Mouse (Mus musculus) right cerebral cortex, adult 2 months (tissue): Measurements from ENCODE around the gene Cd3e.

Experiments used
- DNase-seq, 2 experiments: peaks; one replicate each; pipeline ENCODE4 v3.0.0; 2021 to 2022; ENCODE audit warnings: low spot score in 2 of 2

Cd3e gene

GRCm38 (mm10) chr9:45018031-45018430 is 8.6 kb upstream of the Cd3e start:
- DNase-seq, result peak; percentile 25 to 27

DNA sequence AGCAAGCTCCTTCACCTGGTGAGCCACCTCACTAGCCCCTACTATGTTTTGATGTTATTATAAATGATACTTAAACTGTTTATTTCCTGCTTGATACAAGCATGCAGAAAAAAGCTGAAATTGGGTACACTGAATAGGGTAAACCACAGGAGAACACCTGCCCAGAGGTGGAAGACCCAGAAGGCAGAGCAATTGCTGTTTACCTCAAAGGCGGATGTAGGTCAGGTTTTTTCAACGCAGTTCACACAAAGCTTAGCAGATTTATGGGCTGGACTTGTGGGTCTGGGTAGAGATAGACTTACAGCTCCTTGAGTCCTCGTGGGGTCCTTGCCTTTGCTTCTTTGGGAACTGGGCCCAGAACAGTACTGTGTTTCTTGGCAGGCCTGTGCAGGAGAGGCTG is 6.4 kb upstream of the Cd3e start:
- DNase-seq, result no peak

DNA sequence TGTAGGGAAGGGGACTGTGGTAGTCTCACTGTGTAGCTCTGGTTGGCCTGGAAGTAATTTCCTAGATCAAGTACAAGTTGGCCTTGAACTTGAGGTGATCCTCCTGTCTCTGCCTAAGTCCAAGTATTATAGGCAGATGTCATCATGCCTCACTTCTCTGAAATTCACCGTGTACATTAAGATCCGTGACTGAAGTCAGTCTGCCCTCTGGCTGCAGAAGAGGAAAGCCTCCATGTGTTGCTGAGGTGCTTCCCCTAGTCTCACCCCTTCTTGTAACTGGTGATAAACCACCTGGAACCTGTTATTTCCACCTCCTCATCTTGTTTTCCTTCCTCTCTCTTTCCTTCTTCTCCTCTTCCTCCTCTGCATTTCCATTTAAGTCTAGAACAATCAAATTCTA is 5.5 kb upstream of the Cd3e start:
- no peak for DNase-seq

- no peak for DNase-seq
Measured at GRCm38 (mm10) chr9:45011291-45011690, 1.9 kb upstream of the Cd3e start.

GRCm38 (mm10) chr9:45010461-45010860 is 1.0 kb upstream of the Cd3e start:
- DNase-seq, result no peak

GRCm38 (mm10) chr9:45008342-45008741 is 1.1 kb downstream of the Cd3e start:
- DNase-seq, result no peak

DNA sequence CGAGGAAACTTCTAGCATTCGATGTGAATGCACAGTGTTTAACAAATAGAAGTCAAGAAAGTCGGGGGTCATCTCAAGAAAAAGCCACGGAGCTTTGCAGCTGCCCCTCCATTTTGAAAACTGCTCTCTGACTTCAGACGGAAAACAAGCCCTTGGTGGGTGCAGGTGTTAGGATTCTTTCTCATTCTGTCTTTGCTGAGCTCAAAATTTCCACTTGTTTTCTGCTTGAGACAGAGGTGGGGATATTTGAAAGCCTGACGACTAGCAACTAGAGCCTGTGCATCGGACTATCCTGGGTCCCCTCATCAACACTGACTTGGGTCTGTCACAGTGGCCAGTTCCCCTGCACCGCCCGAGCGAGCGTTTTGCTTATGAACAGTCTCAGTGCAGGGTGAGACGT is 2.0 kb downstream of the Cd3e start:
- no peak for DNase-seq

DNA sequence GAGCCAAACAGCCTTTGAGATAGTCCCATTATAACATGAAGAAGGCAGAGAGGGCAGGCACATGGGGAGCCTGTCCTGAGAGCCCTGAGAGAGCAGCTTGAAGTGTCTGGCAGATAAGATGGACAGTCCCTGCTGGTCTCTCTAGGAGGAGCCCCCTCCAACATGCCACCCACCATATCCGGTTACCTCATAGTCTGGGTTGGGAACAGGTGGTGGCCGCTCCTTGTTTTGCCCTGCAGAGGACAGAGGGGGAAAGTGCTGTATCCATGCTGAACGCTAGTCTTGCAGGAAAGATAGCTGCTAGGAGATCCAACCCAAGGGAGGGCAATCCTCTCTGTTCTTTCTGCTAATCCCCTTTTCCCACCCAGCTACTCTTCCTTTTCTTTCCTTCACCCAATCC is 9.2 kb downstream of the Cd3e start:
- no peak for DNase-seq

DNA sequence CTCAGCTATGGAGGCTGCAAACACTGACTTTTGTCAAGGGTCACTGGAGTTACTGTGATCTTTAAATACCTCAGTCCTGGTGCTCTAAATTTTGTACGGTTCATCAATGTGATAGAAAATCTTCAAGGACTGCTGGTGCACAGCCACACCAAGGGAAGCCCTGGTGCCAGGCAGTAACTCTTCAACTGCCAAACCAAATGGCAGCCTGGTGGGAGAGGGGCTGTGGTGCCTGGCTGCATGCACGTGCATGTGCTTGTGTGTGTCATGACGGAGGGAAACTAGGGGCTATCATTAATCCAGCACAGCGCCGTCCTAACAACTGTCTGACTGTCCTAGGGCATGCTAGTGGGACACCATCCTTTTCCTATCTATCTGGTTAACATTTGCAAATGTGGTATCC is 9.7 kb downstream of the Cd3e start:
- no peak for DNase-seq

GRCm38 (mm10) chr9:44999171-44999570 is 10.3 kb downstream of the Cd3e start:
- peak in 1 of 2 experiments; percentile 3 for DNase-seq

GRCm38 (mm10) chr9:44998138-44998537 is 11.3 kb downstream of the Cd3e start:
- DNase-seq, result no peak

- no peak for DNase-seq
Measured at GRCm38 (mm10) chr9:44996590-44996989, 12.8 kb downstream of the Cd3e start.

- DNase-seq, result no peak
Measured at GRCm38 (mm10) chr9:44994962-44995361, 14.5 kb downstream of the Cd3e start.

GRCm38 (mm10) chr9:44993268-44993667 is 16.2 kb downstream of the Cd3e start:
- no peak for DNase-seq

- DNase-seq, result no peak
Measured at GRCm38 (mm10) chr9:44992271-44992670, 17.2 kb downstream of the Cd3e start.

GRCm38 (mm10) chr9:44991821-44992220 is 17.6 kb downstream of the Cd3e start:
- DNase-seq, result no peak

DNA sequence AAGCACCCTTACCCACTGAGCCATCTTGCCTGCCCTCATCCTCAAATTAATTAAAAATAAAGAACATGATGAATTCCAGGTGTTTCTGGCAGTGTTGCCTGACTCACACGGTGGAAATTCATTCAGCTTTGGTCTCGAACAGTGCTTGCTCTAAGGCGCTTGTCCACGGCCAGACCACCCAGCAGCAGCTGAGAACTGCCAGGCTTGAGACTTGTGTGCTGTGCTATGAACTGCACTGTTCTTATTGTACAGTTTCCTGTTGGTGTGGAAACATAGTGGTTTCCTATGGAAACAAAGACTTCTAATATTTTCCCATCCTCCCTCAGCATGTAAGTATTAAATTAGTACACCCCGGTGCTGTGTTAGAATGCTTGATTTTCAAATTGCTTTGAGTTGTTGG is 22.5 kb downstream of the Cd3e start:
- DNase-seq, result no peak

DNA sequence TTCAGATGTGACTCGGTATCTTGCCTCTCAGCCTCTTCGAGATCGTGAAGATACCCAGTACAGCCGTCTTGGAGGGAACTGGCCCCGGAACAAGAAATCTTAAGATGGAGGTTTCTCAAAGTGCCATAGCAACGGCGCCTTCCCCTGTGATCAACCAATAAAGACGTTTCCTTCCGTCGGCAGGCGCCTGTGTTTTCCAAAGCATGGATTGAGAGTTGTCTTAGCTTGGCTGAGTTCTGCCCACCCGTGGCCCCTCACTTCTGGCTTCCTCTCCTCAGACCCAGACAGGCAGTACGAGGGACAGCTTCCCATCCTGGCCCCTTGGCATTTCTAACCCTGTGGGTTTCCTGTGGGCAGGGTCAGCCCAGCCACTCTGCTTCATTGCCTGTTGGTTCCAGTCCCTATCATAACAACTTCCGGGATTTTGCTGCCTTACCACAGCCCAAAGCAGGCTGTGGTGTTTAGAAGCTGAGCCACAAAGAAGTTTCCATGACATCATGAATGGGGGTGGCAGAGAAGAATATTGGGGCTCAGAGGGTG is 23.1 kb downstream of the Cd3e start:
- DNase-seq, result no peak

GRCm38 (mm10) chr9:44985721-44986161 is 23.7 kb downstream of the Cd3e start:
- no peak for DNase-seq

- DNase-seq, result no peak
Measured at GRCm38 (mm10) chr9:44983001-44983400, 26.4 kb downstream of the Cd3e start.

GRCm38 (mm10) chr9:44982531-44982930 is 26.9 kb downstream of the Cd3e start:
- DNase-seq, result no peak

DNA sequence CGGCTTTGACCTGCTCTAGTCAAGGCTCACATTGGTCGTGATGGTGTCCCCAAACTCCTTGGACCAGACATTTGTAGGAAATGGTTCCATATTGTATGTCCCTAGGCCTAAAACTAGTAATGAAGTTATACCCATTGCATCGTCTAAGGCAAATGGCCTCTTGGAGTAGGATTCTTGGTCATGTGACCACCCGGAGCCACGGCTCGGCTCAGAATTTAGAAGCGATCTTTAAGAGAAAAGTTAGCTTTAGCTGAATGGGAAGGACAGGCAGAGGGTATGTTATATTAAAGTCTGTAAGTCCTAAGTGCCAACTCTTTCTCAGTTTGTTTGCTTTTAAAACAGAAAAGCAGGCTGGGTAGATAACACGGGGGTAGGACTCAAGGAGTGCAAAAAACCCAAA is 27.3 kb downstream of the Cd3e start:
- no peak for DNase-seq

GRCm38 (mm10) chr9:44981676-44982075 is 27.8 kb downstream of the Cd3e start, which contains the start of gene Cd3d:
TSS of gene Cd3d (plus strand) at chr9:44981786.
- no peak for DNase-seq

- no peak for DNase-seq
Measured at GRCm38 (mm10) chr9:44981104-44981503, 28.3 kb downstream of the Cd3e start.
